Mouse (Mus musculus) limb, embryonic 14.5 days (tissue): Measurements from ENCODE around the gene Pik3cd. TPM values are rescaled to one million over a fixed set of nuclear protein-coding genes. Genes with fewer than 3 reads are reported as not detected.

ENCODE experiments used
- ATAC-seq: fragments of 200-750 bp; cut with Nextera tagmentation; 2 replicates; pipeline ENCODE4 v1.8.0; 2017; ENCODE audit warnings: low read depth, moderate number of reproducible peaks, moderate TSS enrichment; ENCODE audit not compliant: low FRiP score
- DNase-seq: peaks from one replicate; pipeline ENCODE4 v3.0.0-alpha.2; 2015; ENCODE audit warnings: low spot score
- H3K27ac ChIP-seq: fragments of 300-500 bp; sonication (generic); replicated peaks from 2 replicates; pipeline ENCODE4 v1.5.1; 2014; ENCODE audit warnings: low read depth, mild to moderate bottlenecking, low read length, moderate library complexity, mixed read lengths
- H3K27me3 ChIP-seq: fragments of 300-500 bp; sonication (generic); 2 replicates; pipeline ENCODE4 v1.6.1; 2014; ENCODE audit warnings: low read length, mixed read lengths; ENCODE audit not compliant: control insufficient read depth, insufficient read depth
- H3K36me3 ChIP-seq: fragments of 300-500 bp; sonication (generic); 2 replicates; pipeline ENCODE4 v1.6.1; 2014; ENCODE audit warnings: mild to moderate bottlenecking, low read length, moderate library complexity, mixed read lengths; ENCODE audit not compliant: control insufficient read depth, insufficient read depth
- H3K4me1 ChIP-seq: fragments of 300-500 bp; sonication (generic); 2 replicates; pipeline ENCODE4 v1.6.1; 2014; ENCODE audit warnings: antibody characterized with exemption, low read length, mixed read lengths; ENCODE audit not compliant: control insufficient read depth, insufficient read depth
- H3K4me2 ChIP-seq: fragments of 300-500 bp; sonication (generic); replicated peaks from 2 replicates; pipeline ENCODE4 v1.6.1; 2014; ENCODE audit warnings: low read depth, mild to moderate bottlenecking, low read length, moderate library complexity; ENCODE audit not compliant: severe bottlenecking
- H3K4me3 ChIP-seq: fragments of 300-500 bp; sonication (generic); replicated peaks from 2 replicates; pipeline ENCODE4 v1.5.1; 2014; ENCODE audit warnings: low read length
- H3K9ac ChIP-seq: fragments of 300-500 bp; sonication (generic); 2 replicates; pipeline ENCODE4 v1.6.1; 2014; ENCODE audit warnings: mild to moderate bottlenecking, low read depth, low read length, moderate library complexity; ENCODE audit not compliant: severe bottlenecking
- H3K9me3 ChIP-seq: fragments of 300-500 bp; sonication (generic); 2 replicates; pipeline ENCODE4 v1.6.1; 2016; ENCODE audit warnings: low read length; ENCODE audit not compliant: control insufficient read depth
- POLR2A ChIP-seq: fragments of 200-500 bp; IDR thresholded peaks from 2 replicates; pipeline ENCODE4 v1.8.0; 2012; ENCODE audit warnings: inconsistent platforms, mild to moderate bottlenecking, moderate library complexity, borderline replicate concordance; ENCODE audit not compliant: insufficient read depth, insufficient read length; ENCODE audit errors: extremely low read depth
- WGBS: fragments of 180-500 bp; shearing (Covaris S2); extraction: QIAGEN DNeasy Blood & Tissue Kit; methylation state at CpG from one replicate; pipeline ENCODE4 v1.1.7; 2014; 5-methylcytosine and 5-hydroxymethylcytosine counted together
- polyA plus RNA-seq, 2 experiments: library from polyadenylated mRNA; depleted of rRNA in 1 of 2; stranded (reverse) in 1 of 2; unstranded in 1 of 2; fragments of >200 nt; fragmentation: Nextera tagmentation in 1 of 2; extraction: Ambion mirVana in 1 of 2; gene quantifications; 2 replicates each; pipeline versions ENCODE4 v1.2.1 to v1.2.3; 2012 to 2014

Gene Pik3cd
- polyA plus RNA-seq, 2 experiments: 5.1 to 5.7 TPM

DNA sequence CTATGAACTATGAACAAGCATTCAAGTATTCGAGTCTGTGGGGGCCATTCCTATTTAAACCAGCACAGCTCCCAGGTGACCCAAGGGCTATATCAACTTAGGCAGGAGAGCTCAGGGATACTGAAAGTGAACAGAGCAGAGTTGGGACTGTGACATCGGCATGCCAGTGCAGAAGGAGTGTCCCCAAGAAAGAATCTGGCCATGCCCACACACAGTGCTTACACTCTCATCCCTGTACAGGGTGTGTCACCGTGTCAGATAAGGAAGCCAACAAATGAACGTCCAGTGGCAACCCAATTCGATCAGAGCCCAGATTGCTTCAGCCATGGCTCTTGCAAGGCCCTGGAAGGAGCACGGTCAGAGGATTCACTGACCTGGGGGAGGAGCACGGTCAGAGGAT is 2.9 kb upstream of the Pik3cd start:
- no peak for TF ChIP-seq POLR2A
- Histone ChIP-seq H3K4me3 (no peak overlapping the region), H3K27me3 (no peaks in the 10 kb centered on the region), H3K36me3 (no peaks in the 10 kb centered on the region), H3K4me1 (no peaks in the 10 kb centered on the region), H3K27ac (no peak overlapping the region), H3K4me2 (no peak overlapping the region), H3K9ac (no peak overlapping the region), H3K9me3 (no peaks in the 10 kb centered on the region)
- ATAC-seq (no peak), DNase-seq (no peak)
- WGBS: 80% methylated on average over 7 of the region's 7 CpGs

GRCm38 (mm10) chr4:149701426-149702209 is 753 bp downstream of the Pik3cd start:
- peak; percentile 40 for DNase-seq
- no peak for TF ChIP-seq POLR2A
- peaks cover 6% of the 10 kb centered on the region for H3K4me1 ChIP-seq
- H3K27ac ChIP-seq: no peak overlapping the region
- H3K9ac ChIP-seq: no peak overlapping the region
- 62% methylated on average over 18 of the region's 18 CpGs for WGBS
- peaks cover 9% of the 10 kb centered on the region; the same call in 1 of the 2 replicates for H3K27me3 ChIP-seq
- ATAC-seq: no peak
- no peaks in the 10 kb centered on the region for H3K36me3 ChIP-seq
- H3K9me3 ChIP-seq: no peaks in the 10 kb centered on the region
- no peak overlapping the region for H3K4me3 ChIP-seq
- H3K4me2 ChIP-seq: no peak overlapping the region

DNA sequence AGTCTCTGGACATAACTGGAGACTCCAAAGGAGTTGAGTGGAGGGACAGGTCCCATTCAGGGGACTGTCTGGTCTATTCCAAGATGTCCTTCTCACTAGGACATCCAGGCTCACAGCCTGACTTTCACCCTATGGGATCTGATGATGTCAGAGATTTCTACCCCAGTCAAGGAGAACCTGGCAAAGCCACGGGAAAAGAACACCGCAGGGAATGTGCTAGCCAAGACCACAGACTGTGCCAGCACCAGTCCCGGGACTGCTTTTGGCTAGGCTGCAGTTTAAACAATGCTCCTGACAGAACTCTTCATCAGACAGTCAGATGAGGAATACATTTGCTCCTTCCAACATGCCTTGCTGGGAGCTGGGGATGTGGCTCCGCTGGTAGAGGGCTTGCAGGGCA is 2.4 kb downstream of the Pik3cd start:
- no peak for ATAC-seq
- Histone ChIP-seq H3K4me2 (no peak overlapping the region), H3K36me3 (no peaks in the 10 kb centered on the region), H3K4me3 (no peak overlapping the region), H3K9ac (no peak overlapping the region), H3K4me1 (peaks cover 8% of the 10 kb centered on the region), H3K27ac (no peak overlapping the region), H3K27me3 (peaks cover 9% of the 10 kb centered on the region; the same call in 1 of the 2 replicates), H3K9me3 (no peaks in the 10 kb centered on the region)
- no peak for DNase-seq
- WGBS: 88% methylated on average over 4 of the region's 4 CpGs
- TF ChIP-seq POLR2A: no peak

- Histone ChIP-seq H3K4me3 (peak overlapping the region; percentile 42), H3K9ac (peak overlapping the region; percentile 52), H3K27me3 (peaks cover 9% of the 10 kb centered on the region; the same call in 1 of the 2 replicates), H3K36me3 (no peaks in the 10 kb centered on the region), H3K4me1 (peaks cover 8% of the 10 kb centered on the region), H3K4me2 (peak overlapping the region; percentile 76), H3K9me3 (no peaks in the 10 kb centered on the region), H3K27ac (no peak overlapping the region)
- no peak for DNase-seq
- peak; percentile 53; the same call in 1 of the 2 replicates for ATAC-seq
- no peak for TF ChIP-seq POLR2A
- 1% methylated on average over 35 of the region's 35 CpGs for WGBS
These were observed 4.1 kb downstream of the Pik3cd start for GRCm38 (mm10) chr4:149698197-149698821.

- H3K27ac ChIP-seq: no peak overlapping the region
- H3K4me3 ChIP-seq: peak overlapping the region; percentile 42
- DNase-seq (no peak), ATAC-seq (peak; percentile 25; the same call in 1 of the 2 replicates)
- no peaks in the 10 kb centered on the region for H3K9me3 ChIP-seq
- H3K4me1 ChIP-seq: peaks cover 8% of the 10 kb centered on the region
- H3K9ac ChIP-seq: peak overlapping the region; percentile 52
- peaks cover 9% of the 10 kb centered on the region; the same call in 1 of the 2 replicates for H3K27me3 ChIP-seq
- WGBS: 24% methylated on average over 15 of the region's 15 CpGs
- H3K4me2 ChIP-seq: peak overlapping the region; percentile 76
- TF ChIP-seq POLR2A: no peak
- no peaks in the 10 kb centered on the region for H3K36me3 ChIP-seq
These were observed 4.7 kb downstream of the Pik3cd start for GRCm38 (mm10) chr4:149697506-149698196.
